Mouse (Mus musculus): ENCODE measurements around the gene Psmg1. TPM values are rescaled to one million over a fixed set of nuclear protein-coding genes. Genes with fewer than 3 reads are reported as not detected.

The Psmg1 gene
- polyA plus RNA-seq, 1 experiment from 2014 or later = 125 TPM

DNA sequence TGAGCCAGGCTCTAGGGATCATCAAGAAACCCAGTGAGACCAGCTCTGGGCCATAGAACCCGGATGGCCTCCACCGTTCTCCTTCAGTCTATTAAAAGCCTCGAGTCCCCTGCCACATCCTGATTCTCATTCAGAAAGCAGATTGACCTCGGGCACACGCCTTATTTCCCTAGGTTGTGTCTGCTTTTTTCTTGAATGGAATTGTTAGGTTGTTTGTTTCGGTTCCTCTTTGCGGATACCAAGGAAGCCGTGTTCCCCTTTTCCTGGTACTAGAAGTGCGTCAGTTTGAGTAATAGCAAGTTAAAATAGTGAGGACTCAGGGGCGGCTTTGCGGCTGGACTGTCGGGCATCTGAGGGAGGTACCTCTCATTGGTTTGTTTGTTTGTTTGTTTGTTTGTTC lies 59.3 kb downstream of the Psmg1 start:
- H3K27ac ChIP-seq (replicated peaks; ENCODE audit: low read depth, low read length) = no peak overlapping the region
- H3K36me3 ChIP-seq (ENCODE audit: control insufficient read depth, insufficient read depth, low read length) = no peaks in the 10 kb centered on the region
- H3K9me3 ChIP-seq (ENCODE audit: control insufficient read depth, low read length) = no peaks in the 10 kb centered on the region
- no peak for ATAC-seq (ENCODE audit: insufficient number of reproducible peaks, low FRiP score, low TSS enrichment, low read depth)
- H3K4me1 ChIP-seq (ENCODE audit: control insufficient read depth, insufficient read depth, low read length) = peaks cover 20% of the 10 kb centered on the region
- no peak for DNase-seq (ENCODE audit: low spot score)
- no peak overlapping the region for H3K4me2 ChIP-seq (ENCODE audit: low read depth, severe bottlenecking)
- no peak overlapping the region for H3K4me3 ChIP-seq (ENCODE audit: low read depth, low read length)
- no peaks in the 10 kb centered on the region for H3K27me3 ChIP-seq (ENCODE audit: control insufficient read depth, insufficient read depth, low read length)
- H3K9ac ChIP-seq (ENCODE audit: low read length) = no peak overlapping the region
- WGBS = 92% methylated on average over 12 of the region's 12 CpGs

Small RNA genes within 50 kb of the gene (microRNA-seq; reads per million reads assigned to microRNA genes)
- not detected for gene Gm27833

Other genes with a start within 250 kb of the Psmg1 start
- 153 and 157 TPM in 2 replicates for gene Brwd1, start 91.6 kb upstream of the Psmg1 start, polyA plus RNA-seq (2014; fragmentation: Nextera tagmentation; extraction: Ambion mirVana)
- 1,125 and 1,150 TPM in 2 replicates for gene Hmgn1, start 136.8 kb upstream of the Psmg1 start, polyA plus RNA-seq (2014; fragmentation: Nextera tagmentation; extraction: Ambion mirVana)
- 74.0 and 75.7 TPM in 2 replicates for gene Wrb, start 154.4 kb upstream of the Psmg1 start, polyA plus RNA-seq (2014; fragmentation: Nextera tagmentation; extraction: Ambion mirVana)
- 1.1 and 1.3 TPM in 2 replicates for gene Lca5l, start 201.3 kb upstream of the Psmg1 start, polyA plus RNA-seq (2014; fragmentation: Nextera tagmentation; extraction: Ambion mirVana)
- 1.5 and 1.9 TPM in 2 replicates for gene Sh3bgr, start 209.5 kb upstream of the Psmg1 start, polyA plus RNA-seq (2014; fragmentation: Nextera tagmentation; extraction: Ambion mirVana)
- gene B3galt5, start 244.8 kb upstream of the Psmg1 start, polyA plus RNA-seq (2014; fragmentation: Nextera tagmentation; extraction: Ambion mirVana) = 0.20 and 0.40 TPM in 2 replicates

Measured in limb, embryonic 11.5 days (tissue).